Mouse (Mus musculus): ENCODE data around the gene Fam71e1.

Gene Fam71e1

GRCm38 (mm10) chr7:44535657-44536589, 39.5 kb downstream of the Fam71e1 start:
- DNase-seq (ENCODE audit: low spot score) = no peak

- peak; percentile 42 for DNase-seq (ENCODE audit: low spot score)
Measured at GRCm38 (mm10) chr7:44536590-44536968, 40.2 kb downstream of the Fam71e1 start.

- DNase-seq (ENCODE audit: low spot score) = no peak
Measured at GRCm38 (mm10) chr7:44537009-44537408, 40.6 kb downstream of the Fam71e1 start.

GRCm38 (mm10) chr7:44537496-44537895, 41.1 kb downstream of the Fam71e1 start:
- DNase-seq (ENCODE audit: low spot score) = peak; percentile 38

GRCm38 (mm10) chr7:44538756-44539624, 42.6 kb downstream of the Fam71e1 start:
- DNase-seq (ENCODE audit: low spot score) = no peak

GRCm38 (mm10) chr7:44542555-44542954, 46.2 kb downstream of the Fam71e1 start:
- DNase-seq (ENCODE audit: low spot score) = no peak

GRCm38 (mm10) chr7:44543071-44543470, 46.7 kb downstream of the Fam71e1 start:
- no peak for DNase-seq (ENCODE audit: low spot score)

GRCm38 (mm10) chr7:44546274-44546673, 49.9 kb downstream of the Fam71e1 start:
- DNase-seq (ENCODE audit: low spot score) = no peak

- no peak for DNase-seq (ENCODE audit: low spot score)
Measured at GRCm38 (mm10) chr7:44547041-44547440, 50.7 kb downstream of the Fam71e1 start.

GRCm38 (mm10) chr7:44547725-44548124, 51.3 kb downstream of the Fam71e1 start:
- no peak for DNase-seq (ENCODE audit: low spot score)

GRCm38 (mm10) chr7:44548497-44549087, 52.2 kb downstream of the Fam71e1 start, which contains the start of gene Pold1:
Gene Pold1 (minus strand): TSS chr7:44548849.
- DNase-seq (ENCODE audit: low spot score) = peak; percentile 99

GRCm38 (mm10) chr7:44549621-44550408, 53.4 kb downstream of the Fam71e1 start:
- DNase-seq (ENCODE audit: low spot score) = no peak

- DNase-seq (ENCODE audit: low spot score) = no peak
Measured at GRCm38 (mm10) chr7:44550409-44550678, 54.0 kb downstream of the Fam71e1 start.

All from ovary, postnatal 36 days (tissue).